Mouse (Mus musculus) megakaryocyte-erythroid progenitor cell, adult 5-6 weeks (primary cell): Measurements from ENCODE around the gene Olfr976. TPM values are rescaled to one million over a fixed set of nuclear protein-coding genes. Genes with fewer than 3 reads are reported as not detected.
"Not testable (repeated sequence)": the region's sequence is repeated elsewhere in the genome, so short reads cannot be mapped to it uniquely, and the experiment has no call there.

Experiments
- ATAC-seq: replicated peaks from 2 replicates; pipeline ENCODE4 v1.8.0; 2016; ENCODE audit warnings: mild to moderate bottlenecking, inconsistent platforms; ENCODE audit not compliant: severe bottlenecking, poor library complexity, low FRiP score, low TSS enrichment
- total RNA-seq, 2 experiments: library from RNA; stranded (forward) in 1 of 2; stranded (reverse) in 1 of 2; fragments of 200-1000, 215-1000 nt in 1 of 2; fragments of >200 nt in 1 of 2; fragmentation: Nextera tagmentation in 1 of 2; gene quantifications; 2 replicates each; pipeline ENCODE4 v1.2.3; 2014 to 2017

Olfr976 gene
- total RNA-seq (2014; fragmentation: Nextera tagmentation) (not detected in 2 replicates), total RNA-seq (2017) (not detected in 2 replicates)

DNA sequence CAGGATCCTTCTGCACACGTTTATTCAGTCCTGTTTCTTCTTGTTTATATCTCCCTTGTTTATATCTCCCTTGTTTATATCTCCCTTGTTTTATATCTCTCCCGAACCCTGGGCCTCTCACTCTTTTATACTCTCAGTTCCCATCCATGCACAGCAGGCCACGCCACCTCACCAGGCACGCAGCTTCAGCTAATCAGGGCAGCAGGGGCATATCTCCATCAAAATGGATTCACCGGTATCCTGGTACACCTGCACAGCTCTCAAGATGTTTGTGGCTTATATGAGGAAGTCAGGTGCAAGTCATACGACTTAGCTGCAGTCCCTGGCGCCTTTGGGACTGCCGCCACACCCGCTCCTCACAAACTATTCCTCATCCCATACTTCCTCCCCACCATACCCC, at the start of gene Olfr976:
TSS of gene Olfr976 (minus strand) at position 101 of the 400 bp plus-strand sequence.
- ATAC-seq = not testable (repeated sequence)

DNA sequence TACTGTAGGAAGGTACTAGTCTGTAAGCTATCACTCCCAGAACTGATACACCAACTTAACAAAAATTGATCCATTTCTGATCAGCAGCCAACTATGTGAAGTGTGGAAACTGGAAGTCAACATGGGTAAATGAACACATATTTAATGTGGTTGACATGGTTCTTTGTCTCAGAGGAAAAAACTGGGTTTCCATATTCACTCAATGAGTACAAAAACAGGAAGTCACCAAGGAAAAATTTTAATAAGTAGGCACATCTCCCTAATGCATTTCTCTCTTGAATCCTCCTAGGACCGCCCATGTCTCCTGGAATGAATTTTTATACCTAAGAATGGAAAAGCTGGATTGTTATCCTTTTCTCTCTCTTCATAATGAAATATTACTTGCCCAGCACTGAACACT, 48.5 kb upstream of the Olfr976 start, which contains the start of gene Olfr980:
TSS of gene Olfr980 (minus strand) at position 101 of the 400 bp plus-strand sequence.
- no peak for ATAC-seq

DNA sequence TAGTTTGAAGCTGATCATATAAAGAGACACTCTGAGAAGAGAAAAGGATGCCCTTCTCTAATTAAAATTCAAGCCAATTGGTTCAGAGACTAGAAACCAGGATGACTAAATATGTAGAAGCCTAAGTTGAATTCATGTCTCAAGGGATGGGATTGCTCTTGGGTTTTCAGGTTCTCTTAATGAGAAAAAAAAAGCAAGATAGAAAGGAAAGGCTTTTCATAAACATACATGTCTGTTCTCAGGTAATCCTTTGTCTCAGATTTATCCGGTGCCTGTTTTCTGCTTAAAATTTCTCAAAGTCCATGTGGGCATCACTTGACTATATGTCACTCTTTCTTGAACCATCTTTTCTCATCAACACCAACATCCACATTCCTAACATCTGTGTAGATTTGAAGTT, 42.4 kb upstream of the Olfr976 start, which contains the start of gene Olfr979:
TSS of gene Olfr979 (minus strand) at position 101 of the 400 bp plus-strand sequence.
- ATAC-seq = no peak

DNA sequence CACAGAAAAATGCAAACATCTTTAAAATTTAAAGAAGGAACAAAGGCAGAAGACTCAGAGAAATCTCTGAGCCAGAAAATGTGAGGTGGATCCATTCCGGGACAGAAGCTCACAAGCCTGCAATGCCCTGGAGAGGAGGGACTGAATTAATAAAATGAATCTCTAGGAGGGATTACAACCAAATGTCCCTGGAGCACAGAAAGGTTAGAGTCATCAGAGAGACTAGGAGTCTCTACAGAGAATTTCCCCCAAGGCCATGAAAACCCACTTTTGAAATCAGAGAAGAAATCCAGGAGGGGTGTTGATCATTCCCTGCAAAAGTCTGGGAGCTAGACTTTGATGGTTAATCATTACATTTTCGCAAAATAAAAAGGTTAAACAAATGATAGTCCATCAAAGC, 30.9 kb upstream of the Olfr976 start, which contains the start of gene Olfr978:
TSS of gene Olfr978 (plus strand) at position 301 of the 400 bp plus-strand sequence.
- ATAC-seq = no peak

DNA sequence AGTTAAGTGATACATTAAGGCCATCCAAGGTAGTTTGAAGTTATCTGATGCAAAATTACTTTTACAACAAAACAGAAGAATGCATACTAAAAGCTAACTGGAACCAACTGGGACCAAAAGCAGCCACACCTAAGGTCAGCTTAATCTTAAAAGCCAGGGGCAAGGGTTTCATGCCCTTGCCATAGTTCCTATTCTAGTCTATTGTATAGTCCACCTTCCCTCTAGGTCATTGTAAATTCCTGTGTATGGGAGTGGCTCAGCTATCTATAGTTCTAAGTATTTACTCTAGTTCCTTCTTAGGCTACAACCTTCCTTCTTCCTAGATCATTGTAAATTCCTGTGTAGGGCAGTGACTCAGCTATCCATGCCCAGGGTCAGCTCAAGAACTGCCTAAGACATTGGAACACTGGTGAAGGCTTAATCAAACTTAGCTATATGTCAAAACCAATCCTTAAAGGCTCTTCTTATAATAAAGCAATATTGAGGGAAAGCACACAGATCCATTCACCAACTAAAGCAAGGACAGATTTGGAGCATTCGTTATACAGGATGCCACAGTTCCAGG, 15.7 kb upstream of the Olfr976 start:
- not testable (repeated sequence) for ATAC-seq

DNA sequence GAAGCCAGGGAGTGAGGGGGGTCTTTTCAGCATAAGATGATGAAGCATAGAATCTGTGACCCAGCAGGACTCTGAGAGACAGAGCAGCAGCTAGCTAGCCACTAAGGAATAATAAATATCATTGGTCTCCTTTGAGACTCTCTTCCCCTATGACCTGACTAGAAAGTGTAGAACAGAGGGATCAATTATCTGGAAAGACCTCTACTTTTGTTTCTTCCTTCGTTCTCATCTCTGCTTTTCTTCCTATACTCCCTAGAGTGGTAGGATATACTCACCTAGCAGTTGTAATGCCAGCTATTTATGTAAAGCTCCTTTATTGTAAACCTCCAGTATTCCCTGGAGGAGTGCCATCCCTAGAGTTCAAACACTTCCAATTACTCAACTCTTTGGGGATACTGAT, 9.0 kb downstream of the Olfr976 start, which contains the start of gene Olfr975:
TSS of gene Olfr975 (minus strand) at position 101 of the 400 bp plus-strand sequence.
- no peak for ATAC-seq

DNA sequence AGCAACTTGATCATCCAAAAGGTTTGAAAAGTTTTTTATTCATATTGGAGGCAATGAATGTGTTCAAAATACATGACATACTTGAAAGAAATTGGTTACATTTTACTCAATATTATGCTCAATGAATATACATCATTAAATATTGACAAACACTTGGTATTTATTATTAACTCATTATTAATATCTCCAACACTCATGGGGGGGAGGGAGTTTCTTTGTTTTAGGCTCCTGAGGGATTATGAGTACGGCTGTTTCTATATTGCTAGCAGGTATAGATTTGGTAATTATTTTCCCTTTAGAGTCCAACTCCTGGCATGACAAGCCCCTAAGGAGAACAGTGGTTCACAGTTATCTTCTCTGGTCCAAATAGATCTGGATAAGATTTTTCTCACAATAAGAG, 23.7 kb downstream of the Olfr976 start, which contains the start of gene Olfr974:
TSS of gene Olfr974 (plus strand) at position 301 of the 400 bp plus-strand sequence.
- ATAC-seq = no peak

DNA sequence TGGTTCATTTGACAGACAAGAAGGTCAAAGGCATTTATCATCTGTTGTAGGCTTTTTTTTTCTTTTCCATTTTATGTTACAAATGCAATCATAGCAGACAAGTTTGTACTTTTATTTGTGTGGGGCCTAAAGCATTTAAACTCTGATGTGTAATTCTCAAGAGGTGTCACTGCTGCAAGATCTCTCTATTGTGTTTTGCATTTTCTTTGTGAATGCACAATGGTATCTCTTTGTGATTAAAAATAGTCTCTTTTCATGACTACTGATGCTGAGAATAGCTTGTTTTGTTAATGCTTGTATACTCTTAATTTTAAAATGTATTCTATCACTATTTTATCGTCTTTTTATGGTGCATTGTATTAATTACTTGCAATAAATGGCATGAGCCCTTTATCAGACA, 32.1 kb downstream of the Olfr976 start:
- ATAC-seq = not testable (repeated sequence)

DNA sequence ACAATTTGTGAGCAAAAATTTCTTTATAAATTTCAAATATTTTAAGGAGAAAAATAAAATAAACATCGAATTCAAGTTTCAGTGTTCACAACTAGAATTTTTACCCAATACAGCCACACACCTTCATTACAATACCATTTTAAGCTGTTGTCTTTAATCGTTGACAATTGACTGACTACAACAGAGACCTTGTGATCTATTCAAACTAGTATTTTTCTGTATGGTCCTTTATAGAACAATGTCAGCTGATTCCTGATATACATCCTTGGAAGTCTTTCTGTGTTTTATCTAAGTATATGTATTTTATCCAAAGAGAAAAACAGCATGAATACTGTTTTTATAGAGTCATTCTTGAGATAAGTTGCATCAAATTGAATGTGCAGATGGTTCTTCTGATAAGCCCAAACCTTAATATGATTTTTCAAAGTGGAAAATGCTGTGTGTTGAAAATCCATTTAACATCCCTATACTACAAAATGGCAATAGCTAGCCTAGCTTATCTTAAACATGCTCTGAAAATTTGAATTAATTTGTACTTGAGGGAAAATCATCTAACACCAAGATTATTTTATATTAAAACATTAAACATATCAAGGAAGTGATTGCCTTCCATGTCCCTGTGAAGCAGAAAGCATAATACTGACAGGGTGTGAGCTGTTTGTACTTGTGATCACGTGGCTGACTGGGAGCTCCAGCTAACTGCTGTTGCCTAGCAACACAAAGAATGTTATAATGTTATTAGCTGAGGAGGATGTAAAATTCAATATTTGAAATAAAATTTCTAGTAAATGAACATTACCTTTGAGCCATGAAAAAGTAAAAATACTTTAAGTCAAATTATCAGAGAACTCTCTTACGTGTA, 32.7 kb downstream of the Olfr976 start:
- not testable (repeated sequence) for ATAC-seq

DNA sequence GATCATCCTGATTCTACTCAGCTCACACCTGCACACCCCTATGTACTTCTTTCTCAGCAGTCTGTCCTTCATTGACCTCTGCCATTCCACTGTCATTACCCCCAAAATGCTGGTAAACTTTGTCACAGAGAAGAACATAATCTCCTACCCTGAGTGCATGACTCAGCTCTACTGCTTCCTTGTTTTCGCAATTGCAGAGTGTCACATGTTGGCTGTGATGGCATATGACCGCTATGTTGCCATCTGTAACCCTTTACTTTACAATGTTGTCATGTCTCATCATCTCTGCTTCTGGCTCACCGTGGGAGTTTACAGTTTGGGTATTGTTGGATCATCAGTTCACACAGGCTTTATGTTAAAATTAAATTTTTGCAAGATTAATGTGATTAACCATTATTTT, 51.0 kb downstream of the Olfr976 start:
- no peak for ATAC-seq

DNA sequence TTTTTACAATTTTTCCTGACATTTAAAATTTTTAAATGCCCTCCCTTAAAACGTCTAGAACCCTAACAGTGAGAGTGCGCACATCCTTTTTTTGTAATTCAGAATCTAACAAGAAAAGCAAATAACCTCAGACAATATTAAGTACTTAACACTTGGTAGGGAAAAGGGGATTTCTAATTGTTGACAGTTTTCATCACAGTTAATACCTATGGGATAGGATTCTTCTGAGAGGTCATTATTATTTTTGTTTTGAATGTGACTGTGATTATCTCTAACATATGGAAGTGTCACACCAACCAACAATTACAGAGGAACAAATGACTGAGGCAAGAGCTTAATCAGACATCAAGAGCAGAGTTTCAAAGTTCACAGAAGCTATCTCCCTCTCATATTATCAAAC, 53.9 kb downstream of the Olfr976 start, which contains the start of gene Olfr229:
TSS of gene Olfr229 (plus strand) at position 301 of the 400 bp plus-strand sequence.
- no peak for ATAC-seq

DNA sequence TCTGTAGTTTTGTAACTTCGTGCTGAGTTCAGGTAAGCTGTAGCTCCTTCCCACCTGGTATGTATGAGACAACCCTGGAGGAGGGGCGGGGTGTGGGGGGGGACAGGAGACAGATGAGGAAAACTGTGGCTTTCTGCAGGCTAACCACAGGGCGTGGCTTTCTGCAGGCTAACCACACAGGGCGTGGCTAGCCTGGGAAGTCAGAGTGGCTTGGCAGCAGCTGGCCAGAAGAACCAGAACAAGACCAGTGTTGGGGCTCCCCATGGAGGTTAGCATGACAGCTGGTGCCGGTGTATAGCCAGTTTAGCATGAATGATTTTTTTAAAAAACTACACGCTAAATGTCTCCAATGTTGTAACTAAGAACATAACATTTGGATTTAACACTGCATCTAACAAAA, 55.8 kb downstream of the Olfr976 start:
- peak; percentile 75 for ATAC-seq

Other genes starting within 250 kb of the Olfr976 start
- gene Olfr965, start 249.8 kb downstream of the Olfr976 start, total RNA-seq (2014; fragmentation: Nextera tagmentation) = not detected in 2 replicates
- not detected in 2 replicates for gene Olfr965, start 249.8 kb downstream of the Olfr976 start, total RNA-seq (2017)
- not detected in 2 replicates for gene Olfr150, start 230.2 kb downstream of the Olfr976 start, total RNA-seq (2014; fragmentation: Nextera tagmentation)
- not detected in 2 replicates for gene Olfr150, start 230.2 kb downstream of the Olfr976 start, total RNA-seq (2017)
- gene Olfr967, start 214.9 kb downstream of the Olfr976 start, total RNA-seq (2014; fragmentation: Nextera tagmentation) = not detected in 2 replicates
- not detected in 2 replicates for gene Olfr967, start 214.9 kb downstream of the Olfr976 start, total RNA-seq (2017)
- gene Olfr968, start 177.9 kb downstream of the Olfr976 start, total RNA-seq (2014; fragmentation: Nextera tagmentation) = not detected in 2 replicates
- not detected in 2 replicates for gene Olfr968, start 177.9 kb downstream of the Olfr976 start, total RNA-seq (2017)
- not detected in 2 replicates for gene Olfr969, start 170.2 kb downstream of the Olfr976 start, total RNA-seq (2014; fragmentation: Nextera tagmentation)
- gene Olfr969, start 170.2 kb downstream of the Olfr976 start, total RNA-seq (2017) = not detected in 2 replicates
- not detected in 2 replicates for gene Olfr970, start 152.3 kb downstream of the Olfr976 start, total RNA-seq (2014; fragmentation: Nextera tagmentation)
- gene Olfr970, start 152.3 kb downstream of the Olfr976 start, total RNA-seq (2017) = not detected in 2 replicates
- gene Olfr971, start 124.3 kb downstream of the Olfr976 start, total RNA-seq (2014; fragmentation: Nextera tagmentation) = not detected in 2 replicates
- not detected in 2 replicates for gene Olfr971, start 124.3 kb downstream of the Olfr976 start, total RNA-seq (2017)
- not detected in 2 replicates for gene Olfr972, start 94.7 kb downstream of the Olfr976 start, total RNA-seq (2014; fragmentation: Nextera tagmentation)
- gene Olfr972, start 94.7 kb downstream of the Olfr976 start, total RNA-seq (2017) = not detected in 2 replicates
- not detected in 2 replicates for gene Olfr229, start 53.8 kb downstream of the Olfr976 start, total RNA-seq (2014; fragmentation: Nextera tagmentation)
- not detected in 2 replicates for gene Olfr229, start 53.8 kb downstream of the Olfr976 start, total RNA-seq (2017)
- not detected in 2 replicates for gene Olfr974, start 23.6 kb downstream of the Olfr976 start, total RNA-seq (2014; fragmentation: Nextera tagmentation)
- not detected in 2 replicates for gene Olfr974, start 23.6 kb downstream of the Olfr976 start, total RNA-seq (2017)
- not detected in 2 replicates for gene Olfr975, start 9.1 kb downstream of the Olfr976 start, total RNA-seq (2014; fragmentation: Nextera tagmentation)
- gene Olfr975, start 9.1 kb downstream of the Olfr976 start, total RNA-seq (2017) = not detected in 2 replicates
- not detected in 2 replicates for gene Olfr978, start 31.0 kb upstream of the Olfr976 start, total RNA-seq (2014; fragmentation: Nextera tagmentation)
- gene Olfr978, start 31.0 kb upstream of the Olfr976 start, total RNA-seq (2017) = not detected in 2 replicates
- gene Olfr979, start 42.3 kb upstream of the Olfr976 start, total RNA-seq (2014; fragmentation: Nextera tagmentation) = not detected in 2 replicates
- gene Olfr979, start 42.3 kb upstream of the Olfr976 start, total RNA-seq (2017) = not detected in 2 replicates
- not detected in 2 replicates for gene Olfr980, start 48.4 kb upstream of the Olfr976 start, total RNA-seq (2014; fragmentation: Nextera tagmentation)
- not detected in 2 replicates for gene Olfr980, start 48.4 kb upstream of the Olfr976 start, total RNA-seq (2017)
- not detected in 2 replicates for gene Olfr981, start 60.3 kb upstream of the Olfr976 start, total RNA-seq (2014; fragmentation: Nextera tagmentation)
- gene Olfr981, start 60.3 kb upstream of the Olfr976 start, total RNA-seq (2017) = not detected in 2 replicates
- gene Olfr982, start 112.7 kb upstream of the Olfr976 start, total RNA-seq (2014; fragmentation: Nextera tagmentation) = not detected in 2 replicates
- gene Olfr982, start 112.7 kb upstream of the Olfr976 start, total RNA-seq (2017) = not detected in 2 replicates
- gene Olfr983, start 132.5 kb upstream of the Olfr976 start, total RNA-seq (2014; fragmentation: Nextera tagmentation) = not detected in 2 replicates
- gene Olfr983, start 132.5 kb upstream of the Olfr976 start, total RNA-seq (2017) = not detected in 2 replicates
- gene Olfr984, start 153.1 kb upstream of the Olfr976 start, total RNA-seq (2014; fragmentation: Nextera tagmentation) = not detected in 2 replicates
- not detected in 2 replicates for gene Olfr984, start 153.1 kb upstream of the Olfr976 start, total RNA-seq (2017)
- gene Olfr985, start 169.1 kb upstream of the Olfr976 start, total RNA-seq (2014; fragmentation: Nextera tagmentation) = not detected in 2 replicates
- gene Olfr985, start 169.1 kb upstream of the Olfr976 start, total RNA-seq (2017) = not detected in 2 replicates
- not detected in 2 replicates for gene Tmem225, start 187.0 kb upstream of the Olfr976 start, total RNA-seq (2014; fragmentation: Nextera tagmentation)
- not detected in 2 replicates for gene Tmem225, start 187.0 kb upstream of the Olfr976 start, total RNA-seq (2017)
- gene Olfr986, start 219.8 kb upstream of the Olfr976 start, total RNA-seq (2014; fragmentation: Nextera tagmentation) = not detected in 2 replicates
- gene Olfr986, start 219.8 kb upstream of the Olfr976 start, total RNA-seq (2017) = not detected in 2 replicates
- 5.2 and 6.4 TPM in 2 replicates for gene Zfp202, start 231.2 kb upstream of the Olfr976 start, total RNA-seq (2014; fragmentation: Nextera tagmentation)
- gene Zfp202, start 231.2 kb upstream of the Olfr976 start, total RNA-seq (2017) = 2.2 and 5.1 TPM in 2 replicates